Mouse (Mus musculus): ENCODE results near the gene Olfr1393. TPM values are rescaled to one million over a fixed set of nuclear protein-coding genes. Genes with fewer than 3 reads are reported as not detected.
"Not testable (repeated sequence)": the region's sequence is repeated elsewhere in the genome, so short reads cannot be mapped to it uniquely, and the experiment has no call there.

Gene Olfr1393
- total and polyA plus RNA-seq, 2 experiments from 2014 or later = 0.21 to 1.4 TPM

GRCm38 (mm10) chr11:49267970-49268579 is 10.0 kb upstream of the Olfr1393 start:
- Histone ChIP-seq H3K9me3 (ENCODE audit: low read length) (no peaks in the 10 kb centered on the region), H3K4me1 (ENCODE audit: insufficient read depth, low read length) (no peaks in the 10 kb centered on the region), H3K36me3 (ENCODE audit: insufficient read depth, low read length) (no peaks in the 10 kb centered on the region; the same call in 1 of the 2 replicates), H3K4me2 (ENCODE audit: low read depth, low read length, poor library complexity, severe bottlenecking) (no peak overlapping the region), H3K9ac (replicated peaks; ENCODE audit: low read length, poor library complexity, severe bottlenecking) (no peak overlapping the region), H3K4me3 (ENCODE audit: low read depth, low read length) (no peak overlapping the region), H3K27ac (ENCODE audit: low read depth, low read length) (no peak overlapping the region), H3K27me3 (ENCODE audit: insufficient read depth, low read length) (no peaks in the 10 kb centered on the region)
- DNase-seq (ENCODE audit: low spot score) (no peak), ATAC-seq (ENCODE audit: low FRiP score) (no peak)
- 82% methylated on average over 15 of the region's 15 CpGs for WGBS
- no peak for TF ChIP-seq CTCF (IDR thresholded peaks at IDR 0.05)

- ATAC-seq (ENCODE audit: low FRiP score) (no peak), DNase-seq (ENCODE audit: low spot score) (no peak)
- H3K27ac ChIP-seq (ENCODE audit: low read depth, low read length) = no peak overlapping the region
- no peaks in the 10 kb centered on the region; the same call in 1 of the 2 replicates for H3K36me3 ChIP-seq (ENCODE audit: insufficient read depth, low read length)
- H3K4me3 ChIP-seq (ENCODE audit: low read depth, low read length) = no peak overlapping the region
- no peak for TF ChIP-seq CTCF (IDR thresholded peaks at IDR 0.05)
- WGBS = 97% methylated on average over 9 of the region's 9 CpGs
- H3K4me2 ChIP-seq (ENCODE audit: low read depth, low read length, poor library complexity, severe bottlenecking) = no peak overlapping the region
- H3K4me1 ChIP-seq (ENCODE audit: insufficient read depth, low read length) = no peaks in the 10 kb centered on the region
- no peak overlapping the region for H3K9ac ChIP-seq (replicated peaks; ENCODE audit: low read length, poor library complexity, severe bottlenecking)
- H3K27me3 ChIP-seq (ENCODE audit: insufficient read depth, low read length) = no peaks in the 10 kb centered on the region
- H3K9me3 ChIP-seq (ENCODE audit: low read length) = no peaks in the 10 kb centered on the region
Measured at GRCm38 (mm10) chr11:49269761-49270160, 8.3 kb upstream of the Olfr1393 start.

GRCm38 (mm10) chr11:49270368-49270767 is 7.7 kb upstream of the Olfr1393 start:
- no peak overlapping the region for H3K4me3 ChIP-seq (ENCODE audit: low read depth, low read length)
- H3K4me1 ChIP-seq (ENCODE audit: insufficient read depth, low read length) = no peaks in the 10 kb centered on the region
- H3K27me3 ChIP-seq (ENCODE audit: insufficient read depth, low read length) = no peaks in the 10 kb centered on the region
- H3K9ac ChIP-seq (replicated peaks; ENCODE audit: low read length, poor library complexity, severe bottlenecking) = no peak overlapping the region
- no peak overlapping the region for H3K4me2 ChIP-seq (ENCODE audit: low read depth, low read length, poor library complexity, severe bottlenecking)
- no peaks in the 10 kb centered on the region for H3K36me3 ChIP-seq (ENCODE audit: insufficient read depth, low read length)
- no peak overlapping the region for H3K27ac ChIP-seq (ENCODE audit: low read depth, low read length)
- ATAC-seq (ENCODE audit: low FRiP score) (no peak), DNase-seq (ENCODE audit: low spot score) (no peak)
- 79% methylated on average over 4 of the region's 4 CpGs for WGBS
- no peaks in the 10 kb centered on the region for H3K9me3 ChIP-seq (ENCODE audit: low read length)
- no peak for TF ChIP-seq CTCF (IDR thresholded peaks at IDR 0.05)

GRCm38 (mm10) chr11:49271334-49271733 is 6.8 kb upstream of the Olfr1393 start:
- no peak overlapping the region for H3K4me3 ChIP-seq (ENCODE audit: low read depth, low read length)
- H3K36me3 ChIP-seq (ENCODE audit: insufficient read depth, low read length) = no peaks in the 10 kb centered on the region
- TF ChIP-seq CTCF (IDR thresholded peaks at IDR 0.05) = peak; percentile 85
- no peak for ATAC-seq (ENCODE audit: low FRiP score)
- no peaks in the 10 kb centered on the region for H3K9me3 ChIP-seq (ENCODE audit: low read length)
- no peak overlapping the region for H3K4me2 ChIP-seq (ENCODE audit: low read depth, low read length, poor library complexity, severe bottlenecking)
- 28% methylated on average over 7 of the region's 7 CpGs for WGBS
- H3K9ac ChIP-seq (replicated peaks; ENCODE audit: low read length, poor library complexity, severe bottlenecking) = no peak overlapping the region
- DNase-seq (ENCODE audit: low spot score) = peak; percentile 72
- H3K4me1 ChIP-seq (ENCODE audit: insufficient read depth, low read length) = no peaks in the 10 kb centered on the region
- no peaks in the 10 kb centered on the region for H3K27me3 ChIP-seq (ENCODE audit: insufficient read depth, low read length)
- H3K27ac ChIP-seq (ENCODE audit: low read depth, low read length) = no peak overlapping the region

GRCm38 (mm10) chr11:49273834-49274519 is 4.1 kb upstream of the Olfr1393 start:
- ATAC-seq (ENCODE audit: low FRiP score) (no peak), DNase-seq (ENCODE audit: low spot score) (peak; percentile 28)
- no peaks in the 10 kb centered on the region for H3K9me3 ChIP-seq (ENCODE audit: low read length)
- H3K4me3 ChIP-seq (ENCODE audit: low read depth, low read length) = no peak overlapping the region
- TF ChIP-seq CTCF (IDR thresholded peaks at IDR 0.05) = no peak
- WGBS = 49% methylated on average over 11 of the region's 11 CpGs
- H3K27ac ChIP-seq (ENCODE audit: low read depth, low read length) = no peak overlapping the region
- H3K36me3 ChIP-seq (ENCODE audit: insufficient read depth, low read length) = no peaks in the 10 kb centered on the region
- no peak overlapping the region for H3K9ac ChIP-seq (replicated peaks; ENCODE audit: low read length, poor library complexity, severe bottlenecking)
- no peaks in the 10 kb centered on the region for H3K4me1 ChIP-seq (ENCODE audit: insufficient read depth, low read length)
- H3K27me3 ChIP-seq (ENCODE audit: insufficient read depth, low read length) = no peaks in the 10 kb centered on the region
- H3K4me2 ChIP-seq (ENCODE audit: low read depth, low read length, poor library complexity, severe bottlenecking) = no peak overlapping the region

- not testable (repeated sequence) for H3K27me3 ChIP-seq (ENCODE audit: insufficient read depth, low read length); H3K4me2 ChIP-seq (ENCODE audit: low read depth, low read length, poor library complexity, severe bottlenecking); H3K9me3 ChIP-seq (ENCODE audit: low read length); H3K27ac ChIP-seq (ENCODE audit: low read depth, low read length); H3K4me3 ChIP-seq (ENCODE audit: low read depth, low read length); DNase-seq (ENCODE audit: low spot score); H3K4me1 ChIP-seq (ENCODE audit: insufficient read depth, low read length); ATAC-seq (ENCODE audit: low FRiP score); H3K36me3 ChIP-seq (ENCODE audit: insufficient read depth, low read length); H3K9ac ChIP-seq (replicated peaks; ENCODE audit: low read length, poor library complexity, severe bottlenecking)
- 63% methylated on average over 1 of the region's 1 CpGs for WGBS
Measured at GRCm38 (mm10) chr11:49284982-49285381, 6.9 kb downstream of the Olfr1393 start, which contains the start of gene Olfr1392. Olfr1392 (plus strand) TSS chr11:49285282.
